Mouse (Mus musculus): ENCODE data around the gene Zkscan16.

Gene Zkscan16

GRCm38 (mm10) chr4:58935846-58936245 is 7.6 kb upstream of the Zkscan16 start:
- no peak for DNase-seq (ENCODE audit: extremely low spot score, low spot score)

- no peak for DNase-seq (ENCODE audit: extremely low spot score, low spot score)
Observed at GRCm38 (mm10) chr4:58941638-58942037, 1.8 kb upstream of the Zkscan16 start.

GRCm38 (mm10) chr4:58942942-58943341 is 486 bp upstream of the Zkscan16 start:
- no peak for DNase-seq (ENCODE audit: extremely low spot score, low spot score)

DNA sequence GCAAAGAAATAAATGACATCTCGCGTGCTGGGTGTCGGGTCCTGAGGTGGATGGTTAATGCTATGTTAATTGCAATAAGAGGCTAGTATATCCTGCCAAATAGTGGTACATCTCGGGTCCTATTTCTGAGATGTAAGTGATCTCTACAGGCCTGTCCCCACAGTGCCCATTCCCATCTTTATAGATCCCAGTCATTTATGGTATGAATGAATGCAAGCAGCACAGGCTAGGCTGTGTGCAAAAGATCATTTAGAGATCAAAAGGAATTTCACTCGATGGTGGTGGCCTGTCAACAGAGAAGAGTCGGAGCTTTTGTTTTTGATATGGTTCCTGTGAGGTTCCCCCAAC is 752 bp downstream of the Zkscan16 start:
- no peak for DNase-seq (ENCODE audit: extremely low spot score, low spot score)

- DNase-seq (ENCODE audit: extremely low spot score, low spot score), result no peak
Observed at GRCm38 (mm10) chr4:58944695-58945094, 1.3 kb downstream of the Zkscan16 start.

- no peak for DNase-seq (ENCODE audit: extremely low spot score, low spot score)
Observed at GRCm38 (mm10) chr4:58948391-58948790, 5.0 kb downstream of the Zkscan16 start.

DNA sequence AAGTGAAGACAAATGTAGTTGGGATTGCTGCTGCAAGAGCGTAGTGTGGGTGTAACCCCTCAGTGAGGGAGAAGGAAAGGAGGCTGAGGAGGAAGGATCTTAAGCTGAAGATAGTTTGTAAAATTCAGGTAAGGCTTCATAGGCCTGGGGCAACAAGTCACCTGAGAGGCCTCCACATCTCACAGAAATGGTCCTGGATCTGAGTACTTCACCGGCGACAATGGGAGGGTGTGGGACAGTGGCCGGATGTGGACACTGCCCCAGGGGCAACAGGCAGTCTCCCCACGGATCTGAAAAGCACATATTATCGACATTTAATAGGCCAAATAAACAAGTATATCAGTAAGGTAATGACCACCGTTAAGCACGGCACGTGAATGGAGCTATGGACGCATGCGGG is 9.2 kb downstream of the Zkscan16 start:
- no peak for DNase-seq (ENCODE audit: extremely low spot score, low spot score)

DNA sequence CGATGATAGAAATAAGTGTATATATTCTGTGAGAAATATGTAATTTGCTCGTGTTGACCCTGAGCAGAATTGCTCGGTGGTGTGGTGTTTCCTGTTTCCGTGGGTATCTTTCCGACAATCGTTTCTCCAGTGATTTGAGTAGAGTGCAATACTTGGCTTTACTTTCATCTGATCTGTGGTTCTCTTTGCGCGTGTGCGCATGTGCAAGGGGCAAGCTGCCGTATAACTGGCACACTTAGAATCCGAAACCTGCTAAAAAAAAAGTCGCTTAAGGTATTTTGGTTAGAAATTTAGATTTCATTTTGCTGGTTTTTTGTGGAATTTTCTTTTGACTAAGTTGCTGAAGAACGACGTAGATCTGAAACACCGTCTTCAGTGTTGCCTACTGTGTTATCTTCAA is 18.3 kb downstream of the Zkscan16 start:
- DNase-seq (ENCODE audit: extremely low spot score, low spot score), result no peak

GRCm38 (mm10) chr4:58963271-58963670 is 19.8 kb downstream of the Zkscan16 start:
- no peak for DNase-seq (ENCODE audit: extremely low spot score, low spot score)

DNA sequence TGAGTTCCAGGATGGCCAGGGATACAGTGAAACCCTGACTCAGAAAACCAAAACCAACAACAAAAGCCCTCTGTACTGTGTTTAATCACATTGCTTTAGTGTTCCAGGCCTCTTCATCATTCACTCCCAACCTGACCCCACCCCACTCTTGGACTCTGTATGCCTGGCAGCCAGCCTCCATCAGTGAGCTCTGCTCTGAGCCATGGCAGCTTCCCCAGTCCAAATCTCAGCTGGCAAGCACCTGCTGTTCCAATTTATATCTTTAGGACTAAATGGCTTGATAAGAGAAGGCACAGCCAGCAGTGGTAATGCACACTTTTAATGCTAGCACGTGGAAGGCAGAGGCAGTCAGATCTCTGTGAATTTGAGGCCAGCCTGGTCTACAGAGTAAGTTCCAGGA is 21.7 kb downstream of the Zkscan16 start:
- DNase-seq (ENCODE audit: extremely low spot score, low spot score), result no peak

DNA sequence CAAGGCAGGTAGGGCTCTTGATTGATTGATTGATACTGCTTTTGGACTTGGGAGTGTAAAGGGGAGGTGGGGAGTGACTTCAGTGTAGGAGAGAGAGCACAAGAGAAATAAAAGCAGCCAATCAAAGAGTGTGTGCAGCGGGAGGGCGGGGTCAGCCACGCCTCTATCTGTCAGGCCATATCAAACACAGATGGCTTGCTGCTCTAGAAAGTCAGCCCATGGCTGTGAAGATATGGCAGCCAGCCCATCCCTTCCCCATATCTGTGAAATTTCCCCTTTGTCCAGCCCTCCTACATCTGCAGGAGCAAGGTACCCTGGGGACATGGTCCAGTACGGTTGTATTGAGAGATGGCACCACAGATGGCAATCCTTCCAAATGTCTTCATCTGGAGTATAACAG is 27.2 kb downstream of the Zkscan16 start:
- no peak for DNase-seq (ENCODE audit: extremely low spot score, low spot score)

DNA sequence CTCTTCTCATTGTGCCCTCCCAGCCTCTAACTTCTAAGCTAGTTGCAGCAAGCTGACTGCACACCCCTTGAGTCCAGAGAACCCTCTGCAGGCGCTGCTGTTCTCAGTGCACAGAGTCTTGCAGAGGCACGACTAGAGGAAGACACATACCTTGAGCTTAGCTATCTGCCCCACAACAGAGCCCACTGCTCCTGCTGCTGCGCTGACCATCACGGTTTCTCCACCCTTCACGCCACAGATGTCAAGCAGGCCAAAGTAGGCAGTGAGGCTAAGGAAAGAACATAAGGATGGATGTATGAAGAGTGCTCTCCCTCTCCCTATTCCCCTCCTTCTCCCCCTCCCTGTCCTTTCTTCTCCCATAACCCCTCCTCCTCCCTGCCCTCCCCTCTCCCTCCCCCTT is 32.3 kb downstream of the Zkscan16 start:
- no peak for DNase-seq (ENCODE audit: extremely low spot score, low spot score)

DNA sequence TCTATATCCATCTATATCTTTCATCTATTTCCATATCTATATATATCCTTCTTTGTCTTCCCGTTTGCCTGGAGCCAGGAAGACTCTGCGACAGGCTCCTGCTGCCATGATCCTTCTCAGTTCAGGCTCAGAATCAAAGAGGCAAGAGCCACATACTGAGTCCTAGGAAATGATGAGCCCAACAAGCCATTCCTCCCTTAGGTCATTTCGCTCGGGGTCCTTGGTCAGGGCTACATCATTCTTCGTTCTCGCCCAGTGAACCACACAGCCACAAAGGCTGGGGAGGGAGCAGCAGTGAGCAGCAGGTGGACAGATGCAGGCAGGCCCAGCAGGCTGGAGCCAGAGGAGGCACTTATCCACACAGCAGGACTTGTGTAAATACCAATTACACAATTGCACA is 38.0 kb downstream of the Zkscan16 start:
- DNase-seq (ENCODE audit: extremely low spot score, low spot score), result no peak

DNA sequence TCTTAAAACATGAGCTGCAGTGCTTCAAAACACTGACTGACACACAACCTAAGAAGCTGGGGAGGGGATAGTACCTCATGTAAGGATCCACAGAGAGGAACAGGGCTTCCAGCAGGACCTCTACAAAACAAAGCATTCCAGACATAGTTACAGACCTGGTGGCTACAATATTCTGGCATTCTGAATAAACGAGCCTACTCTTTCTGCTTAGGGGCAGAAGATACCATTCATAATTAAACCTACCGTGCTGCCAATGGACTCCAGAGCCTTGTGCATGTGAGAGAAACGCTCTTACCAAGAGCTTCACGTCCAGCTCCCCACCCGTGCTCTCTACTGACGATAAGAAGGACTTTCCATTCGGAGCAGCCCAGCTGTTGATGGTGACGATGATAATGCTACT is 39.4 kb downstream of the Zkscan16 start:
- DNase-seq (ENCODE audit: extremely low spot score, low spot score), result no peak

DNA sequence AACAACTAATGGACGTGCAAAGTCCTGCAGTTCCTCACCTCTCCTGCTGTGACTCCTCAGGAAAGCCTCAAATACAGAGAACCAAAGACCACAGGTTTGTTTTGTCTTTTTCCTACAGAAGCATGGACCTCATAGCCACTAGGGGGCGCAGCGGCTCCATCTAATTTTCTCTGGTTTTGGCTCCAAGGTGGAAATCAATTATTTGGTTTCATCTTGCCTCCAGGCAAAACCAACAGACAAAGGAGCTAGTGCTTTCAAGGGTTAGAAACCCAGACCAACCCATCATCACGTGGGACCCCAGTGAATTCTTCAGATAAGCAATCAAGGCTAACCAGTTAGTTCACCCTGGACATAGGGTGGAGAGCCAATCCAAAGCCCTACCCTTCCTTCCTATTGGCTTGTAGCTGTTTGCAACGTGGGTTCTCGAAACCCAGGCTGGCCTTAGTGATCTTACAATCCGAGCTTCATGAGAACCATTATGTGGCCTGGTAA is 41.8 kb downstream of the Zkscan16 start:
- DNase-seq (ENCODE audit: extremely low spot score, low spot score), result peak; percentile 87

- peak; percentile 85 for DNase-seq (ENCODE audit: extremely low spot score, low spot score)
Observed at GRCm38 (mm10) chr4:58986540-58987190, 43.2 kb downstream of the Zkscan16 start, which contains the start of gene Ptgr1. TSS of gene Ptgr1 (minus strand) at chr4:58987119.

DNA sequence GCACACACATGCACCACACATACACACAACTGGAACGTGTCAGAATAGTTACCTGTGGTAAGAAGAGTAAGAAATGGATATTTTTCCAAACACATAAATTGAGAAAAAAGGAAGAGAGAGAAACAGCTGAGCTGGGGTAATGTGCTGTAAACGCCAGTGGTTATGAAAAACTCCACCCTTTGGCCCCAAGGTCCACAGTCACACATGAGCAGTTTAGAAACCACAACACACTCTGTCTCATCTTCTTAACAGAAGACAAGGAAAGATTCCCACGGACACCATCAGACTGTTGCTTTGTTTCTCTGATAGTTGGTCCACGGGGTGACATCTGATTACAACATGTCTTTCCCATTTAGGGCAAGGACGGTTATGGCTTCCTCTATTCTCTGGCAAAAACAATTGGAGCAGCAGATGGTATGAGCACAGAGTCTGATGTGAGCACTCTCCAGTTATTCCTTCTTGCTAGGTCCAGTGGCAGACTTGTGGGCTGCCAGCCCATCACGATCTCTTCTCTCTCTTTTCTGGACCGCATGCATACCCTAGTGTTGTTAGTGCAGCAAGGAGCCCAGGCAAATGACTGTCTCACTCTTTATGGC is 46.0 kb downstream of the Zkscan16 start:
- DNase-seq (ENCODE audit: extremely low spot score, low spot score), result no peak

DNA sequence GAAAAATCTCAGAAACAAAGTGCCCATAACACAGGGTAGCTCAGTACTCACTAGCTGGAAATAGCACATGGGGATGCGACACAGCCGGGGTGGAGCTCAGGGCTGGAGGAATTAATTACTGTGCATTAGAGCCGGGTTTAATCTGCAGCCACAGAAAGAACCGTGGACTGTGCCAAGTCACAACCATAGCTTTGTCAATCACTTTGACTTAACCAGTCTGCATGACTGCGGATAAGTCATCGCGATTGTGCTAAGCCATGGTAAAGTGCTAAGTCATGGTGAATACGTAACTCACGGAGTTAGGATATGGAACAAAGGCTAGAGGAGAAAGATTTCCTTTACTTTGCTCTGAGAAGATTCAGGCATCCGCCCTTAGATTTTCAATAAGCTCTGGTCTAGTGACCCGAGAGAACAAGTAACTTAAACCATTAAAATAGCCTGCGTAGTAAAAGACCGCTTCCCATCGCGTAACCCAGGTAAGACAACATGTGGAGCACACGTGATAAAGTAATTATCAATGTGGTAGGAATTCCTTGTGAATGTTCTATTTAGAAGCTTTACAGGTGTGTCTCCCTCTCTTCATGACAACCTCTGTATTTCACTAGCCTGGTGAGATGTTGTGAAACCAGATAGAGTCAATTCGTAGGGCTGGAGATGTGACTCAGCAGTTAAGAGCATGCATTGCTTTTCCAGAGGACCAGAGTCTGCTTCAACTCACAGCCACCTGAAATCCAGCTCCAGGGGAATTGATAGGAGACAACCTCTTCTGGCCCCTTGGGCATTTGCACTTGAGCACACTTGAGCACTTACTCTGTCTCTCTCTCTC is 47.4 kb downstream of the Zkscan16 start:
- no peak for DNase-seq (ENCODE audit: extremely low spot score, low spot score)

DNA sequence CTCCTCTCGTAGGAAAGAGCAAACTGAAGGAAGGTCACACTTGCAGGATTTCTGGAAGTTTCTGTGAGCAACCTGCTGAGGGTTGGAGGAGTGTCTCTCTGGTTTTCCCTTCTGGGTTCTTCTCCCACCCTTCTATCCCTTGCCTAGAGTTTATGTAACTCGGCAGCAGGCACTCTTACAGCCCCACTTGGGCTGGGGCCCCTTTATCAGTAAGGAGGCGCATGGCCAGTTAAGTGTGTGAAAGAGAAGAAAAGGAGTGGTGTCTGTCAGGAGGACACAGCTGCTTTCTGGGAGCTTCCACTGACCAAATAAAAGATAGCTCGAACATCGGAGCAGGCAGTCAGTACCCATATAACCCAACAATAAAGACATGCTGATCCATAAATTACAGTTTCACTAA is 48.8 kb downstream of the Zkscan16 start:
- no peak for DNase-seq (ENCODE audit: extremely low spot score, low spot score)

DNA sequence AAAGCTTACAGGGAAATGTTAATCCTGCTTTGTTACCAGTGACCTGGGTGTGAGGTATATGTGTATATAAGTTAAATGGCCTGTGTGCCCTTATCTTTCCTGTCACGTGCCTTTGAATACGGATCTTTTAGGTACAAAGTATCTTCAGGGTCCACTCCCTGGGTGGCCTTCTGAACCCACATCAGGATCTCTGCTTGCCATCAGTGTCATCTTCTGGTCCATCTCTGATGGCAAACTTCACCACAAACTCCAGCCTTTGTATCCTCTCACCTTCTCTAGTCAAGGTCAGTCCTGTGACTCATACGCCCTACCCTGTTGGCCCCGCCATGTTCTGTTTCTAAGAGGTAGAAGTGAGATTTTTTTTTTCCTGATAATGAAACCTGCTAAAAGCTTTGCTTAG is 51.3 kb downstream of the Zkscan16 start, which contains the start of gene Dnajc25:
TSS of gene Dnajc25 (plus strand) at position 301 of the 400 bp plus-strand sequence.
- DNase-seq (ENCODE audit: extremely low spot score, low spot score), result no peak

- no peak for DNase-seq (ENCODE audit: extremely low spot score, low spot score)
Observed at GRCm38 (mm10) chr4:58995251-58995693, 51.8 kb downstream of the Zkscan16 start.

DNA sequence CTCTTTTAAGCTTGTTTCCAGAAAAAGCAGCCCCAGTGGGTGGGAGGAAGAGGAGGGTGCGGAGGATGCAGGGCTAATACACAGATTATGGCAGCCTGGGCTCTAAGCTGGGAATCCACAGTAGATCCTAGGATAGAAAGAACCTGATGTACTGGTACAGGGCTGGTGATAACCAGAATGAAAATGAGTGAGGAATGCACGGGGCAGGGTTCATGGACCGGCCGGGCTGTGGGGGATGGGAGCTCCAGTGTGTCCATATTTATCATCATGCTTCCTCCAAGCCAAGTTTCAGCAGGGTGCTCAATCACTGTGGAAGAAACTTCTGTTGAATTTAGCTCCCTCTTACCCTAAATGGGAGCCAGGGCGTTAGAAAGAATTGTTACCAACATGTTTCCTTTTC is 53.7 kb downstream of the Zkscan16 start:
- no peak for DNase-seq (ENCODE audit: extremely low spot score, low spot score)

Measured in neural tube, embryonic 10.5 days (tissue).